Mouse (Mus musculus) lung, embryonic 14.5 days (tissue): Measurements from ENCODE around the gene Slc6a11. TPM values are rescaled to one million over a fixed set of nuclear protein-coding genes. Genes with fewer than 3 reads are reported as not detected.

ENCODE experiments used
- ATAC-seq: fragments of 200-750 bp; cut with Nextera tagmentation; 2 replicates; pipeline ENCODE4 v1.8.0; 2017; ENCODE audit warnings: mild to moderate bottlenecking, moderate TSS enrichment, moderate library complexity; ENCODE audit not compliant: insufficient read depth
- DNase-seq: peaks from one replicate; pipeline ENCODE4 v3.0.0-alpha.2; 2015
- H3K27ac ChIP-seq: fragments of 300-500 bp; sonication (generic); 2 replicates; pipeline ENCODE4 v1.5.1; 2014; ENCODE audit warnings: low read depth, mild to moderate bottlenecking, moderate library complexity
- H3K27me3 ChIP-seq: fragments of 300-500 bp; sonication (generic); 2 replicates; pipeline ENCODE4 v1.6.1; 2014; ENCODE audit warnings: low read length, control low read depth; ENCODE audit not compliant: insufficient read depth
- H3K36me3 ChIP-seq: fragments of 300-500 bp; sonication (generic); 2 replicates; pipeline ENCODE4 v1.6.1; 2014; ENCODE audit warnings: control low read depth; ENCODE audit not compliant: insufficient read depth
- H3K4me1 ChIP-seq: fragments of 300-500 bp; sonication (generic); 2 replicates; pipeline ENCODE4 v1.6.1; 2014; ENCODE audit warnings: antibody characterized with exemption, control low read depth; ENCODE audit not compliant: insufficient read depth
- H3K4me2 ChIP-seq: fragments of 300-500 bp; sonication (generic); 2 replicates; pipeline ENCODE4 v1.6.1; 2014; ENCODE audit warnings: mild to moderate bottlenecking
- H3K4me3 ChIP-seq: fragments of 300-500 bp; sonication (generic); 2 replicates; pipeline ENCODE4 v1.5.1; 2014; ENCODE audit warnings: low read depth, low read length
- H3K9ac ChIP-seq: fragments of 300-500 bp; sonication (generic); 2 replicates; pipeline ENCODE4 v1.6.1; 2014
- H3K9me3 ChIP-seq: fragments of 300-500 bp; sonication (generic); 2 replicates; pipeline ENCODE4 v1.6.1; 2016; ENCODE audit warnings: low read depth, low read length, control low read depth
- CTCF ChIP-seq: IDR thresholded peaks from 2 replicates; pipeline ENCODE4 v1.5.1; 2016; ENCODE audit warnings: antibody characterized with exemption, low read depth
- WGBS: fragments of 180-500 bp; shearing (Covaris S2); extraction: QIAGEN DNeasy Blood & Tissue Kit; methylation state at CpG from one replicate; pipeline ENCODE4 v1.1.7; 2014; 5-methylcytosine and 5-hydroxymethylcytosine counted together
- polyA plus RNA-seq: library from polyadenylated mRNA; unstranded; fragments of >200 nt; fragmentation: Nextera tagmentation; extraction: Ambion mirVana; gene quantifications from 2 replicates; pipeline ENCODE4 v1.2.1, GENCODE M21; 2014

The Slc6a11 gene
- polyA plus RNA-seq, 1 experiment from 2014 or later: 0.07 TPM

DNA sequence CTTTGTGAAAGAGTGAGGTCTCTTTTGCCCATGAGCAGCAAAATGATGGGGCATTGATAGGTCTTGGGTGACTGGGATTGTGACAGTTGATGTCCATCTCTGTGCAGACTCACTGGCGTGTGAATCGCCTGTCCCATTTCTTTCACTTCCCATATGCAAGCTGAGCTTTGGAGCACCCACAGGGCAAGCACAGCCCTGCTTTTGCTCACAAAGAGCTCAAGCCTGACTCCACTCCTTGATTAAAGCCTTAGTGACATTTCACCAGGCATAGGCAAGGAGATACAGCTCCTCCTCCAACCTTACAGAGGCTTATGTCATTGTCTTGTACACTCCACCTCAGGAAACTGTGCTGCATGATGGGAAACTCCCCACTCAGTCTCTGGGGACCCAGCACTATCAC lies 77.3 kb downstream of the Slc6a11 start:
- H3K9me3 ChIP-seq: no peaks in the 10 kb centered on the region
- H3K4me2 ChIP-seq: no peak overlapping the region
- no peak overlapping the region for H3K4me3 ChIP-seq
- H3K27me3 ChIP-seq: no peaks in the 10 kb centered on the region
- no peaks in the 10 kb centered on the region for H3K4me1 ChIP-seq
- WGBS: 73% methylated on average over 2 of the region's 2 CpGs
- H3K27ac ChIP-seq: no peak overlapping the region
- ATAC-seq (no peak), DNase-seq (no peak)
- TF ChIP-seq CTCF: no peak
- no peaks in the 10 kb centered on the region for H3K36me3 ChIP-seq
- H3K9ac ChIP-seq: no peak overlapping the region

- Histone ChIP-seq H3K27ac (no peak overlapping the region), H3K4me2 (no peak overlapping the region), H3K4me1 (no peaks in the 10 kb centered on the region), H3K36me3 (no peaks in the 10 kb centered on the region), H3K4me3 (no peak overlapping the region), H3K9me3 (no peaks in the 10 kb centered on the region), H3K27me3 (no peaks in the 10 kb centered on the region), H3K9ac (no peak overlapping the region)
- ATAC-seq (no peak), DNase-seq (no peak)
- WGBS: 63% methylated on average over 4 of the region's 4 CpGs
- no peak for TF ChIP-seq CTCF
These were observed 83.4 kb downstream of the Slc6a11 start for GRCm38 (mm10) chr6:114214393-114214792.

DNA sequence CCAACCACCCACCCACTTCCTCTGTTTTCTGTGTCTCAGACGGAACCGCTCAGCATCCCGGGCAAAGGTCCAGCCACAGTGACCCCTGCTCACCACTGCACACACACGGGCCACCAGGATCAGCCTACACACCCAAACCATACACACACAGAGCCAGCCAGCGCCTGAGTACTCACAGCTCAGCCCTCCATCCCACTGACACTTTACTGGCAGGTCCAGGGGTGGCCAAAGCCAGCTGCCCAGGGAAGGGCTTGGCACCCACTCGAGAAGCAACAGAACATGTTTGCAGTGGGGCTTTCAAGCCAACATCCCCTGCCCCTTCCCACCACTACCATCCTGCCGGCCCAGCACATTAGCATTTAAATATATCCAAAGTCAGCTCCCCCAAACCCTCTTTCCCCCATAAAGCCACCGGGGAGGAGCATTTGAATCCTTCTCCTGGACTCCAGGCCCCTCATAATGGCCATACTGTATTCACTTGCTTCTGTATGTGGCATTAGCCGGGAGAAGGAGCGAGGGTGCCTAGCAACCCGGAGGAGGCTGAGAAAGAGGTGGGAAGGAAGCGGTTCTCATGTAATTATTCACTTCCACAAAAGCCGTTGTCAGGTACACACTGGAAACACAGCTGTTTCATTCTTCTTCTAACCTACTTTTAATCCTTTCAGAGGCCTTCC lies 85.8 kb downstream of the Slc6a11 start:
- Histone ChIP-seq H3K27me3 (no peaks in the 10 kb centered on the region), H3K4me2 (no peak overlapping the region), H3K4me1 (no peaks in the 10 kb centered on the region), H3K27ac (no peak overlapping the region), H3K4me3 (no peak overlapping the region), H3K9ac (no peak overlapping the region), H3K9me3 (no peaks in the 10 kb centered on the region), H3K36me3 (no peaks in the 10 kb centered on the region)
- WGBS: 52% methylated on average over 13 of the region's 13 CpGs
- no peak for TF ChIP-seq CTCF
- ATAC-seq: no peak
- no peak for DNase-seq

GRCm38 (mm10) chr6:114224399-114224798 lies 93.4 kb downstream of the Slc6a11 start:
- peak; percentile 57 for TF ChIP-seq CTCF
- no peaks in the 10 kb centered on the region for H3K36me3 ChIP-seq
- WGBS: 14% methylated on average over 4 of the region's 4 CpGs
- no peak overlapping the region for H3K4me3 ChIP-seq
- H3K4me1 ChIP-seq: no peaks in the 10 kb centered on the region
- no peaks in the 10 kb centered on the region for H3K27me3 ChIP-seq
- ATAC-seq: no peak
- DNase-seq: peak; percentile 22
- H3K9me3 ChIP-seq: no peaks in the 10 kb centered on the region
- H3K27ac ChIP-seq: no peak overlapping the region
- no peak overlapping the region for H3K9ac ChIP-seq
- H3K4me2 ChIP-seq: no peak overlapping the region

- TF ChIP-seq CTCF: no peak
- H3K27ac ChIP-seq: no peak overlapping the region
- WGBS: 1% methylated on average over 2 of the region's 2 CpGs
- no peaks in the 10 kb centered on the region for H3K4me1 ChIP-seq
- H3K36me3 ChIP-seq: no peaks in the 10 kb centered on the region
- no peak overlapping the region for H3K4me3 ChIP-seq
- H3K4me2 ChIP-seq: no peak overlapping the region
- no peaks in the 10 kb centered on the region for H3K27me3 ChIP-seq
- H3K9ac ChIP-seq: no peak overlapping the region
- no peaks in the 10 kb centered on the region for H3K9me3 ChIP-seq
- ATAC-seq (no peak), DNase-seq (no peak)
These were observed 96.3 kb downstream of the Slc6a11 start for GRCm38 (mm10) chr6:114227378-114227777.

GRCm38 (mm10) chr6:114228196-114228595 lies 97.2 kb downstream of the Slc6a11 start:
- ATAC-seq (no peak), DNase-seq (no peak)
- Histone ChIP-seq H3K9me3 (no peaks in the 10 kb centered on the region), H3K9ac (no peak overlapping the region), H3K27me3 (no peaks in the 10 kb centered on the region), H3K4me1 (no peaks in the 10 kb centered on the region), H3K4me2 (no peak overlapping the region), H3K36me3 (no peaks in the 10 kb centered on the region), H3K27ac (no peak overlapping the region), H3K4me3 (no peak overlapping the region)
- TF ChIP-seq CTCF: no peak
- WGBS: 64% methylated on average over 3 of the region's 3 CpGs

GRCm38 (mm10) chr6:114238892-114239644 lies 108.0 kb downstream of the Slc6a11 start:
- H3K4me2 ChIP-seq: no peak overlapping the region
- H3K4me1 ChIP-seq: no peaks in the 10 kb centered on the region
- ATAC-seq (no peak), DNase-seq (no peak)
- no peaks in the 10 kb centered on the region; the same call in 1 of the 2 replicates for H3K27me3 ChIP-seq
- 28% methylated on average over 6 of the region's 6 CpGs for WGBS
- H3K27ac ChIP-seq: no peak overlapping the region
- no peaks in the 10 kb centered on the region for H3K36me3 ChIP-seq
- no peak for TF ChIP-seq CTCF
- H3K9ac ChIP-seq: no peak overlapping the region
- H3K4me3 ChIP-seq: no peak overlapping the region
- no peaks in the 10 kb centered on the region for H3K9me3 ChIP-seq
